Mouse (Mus musculus): ENCODE measurements around the gene Cela3a. TPM values are rescaled to one million over a fixed set of nuclear protein-coding genes. Genes with fewer than 3 reads are reported as not detected.
"Not testable (repeated sequence)": the region's sequence is repeated elsewhere in the genome, so short reads cannot be mapped to it uniquely, and the experiment has no call there.

Cela3a gene
- polyA plus RNA-seq, 1 experiment: not detected

DNA sequence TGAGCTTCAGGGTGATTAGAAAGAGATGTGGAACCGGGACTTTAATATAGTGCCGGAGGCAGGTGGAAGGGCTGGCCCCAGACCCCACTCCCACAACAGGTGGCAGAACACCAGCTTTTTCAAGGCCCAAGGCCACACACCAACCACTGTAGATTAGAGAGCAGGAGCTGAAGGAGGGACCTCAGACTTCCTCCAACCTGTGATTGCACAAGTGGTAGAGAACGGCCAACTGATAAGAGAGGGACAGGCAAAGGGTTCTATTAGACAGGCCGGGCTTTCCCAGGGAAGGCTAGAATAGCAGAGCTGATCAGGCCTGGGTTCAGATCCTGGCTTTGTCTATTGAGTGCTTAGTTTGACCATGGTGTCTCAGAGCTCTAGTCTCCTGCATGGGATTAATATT lies 20.9 kb upstream of the Cela3a start, which contains the start of gene Cela3b:
Gene Cela3b, minus strand, starts transcription at position 39 of the 400 bp plus-strand sequence.
- no peak within 1 kb of the TSS for H3K4me3 ChIP-seq (ENCODE audit: insufficient read depth, low read length)
- H3K4me1 ChIP-seq (ENCODE audit: control insufficient read depth, insufficient read depth, low read length): no peaks in the 10 kb centered on the region
- no peak within 1 kb of the TSS for H3K27ac ChIP-seq (ENCODE audit: insufficient read depth, low read length)
- no peak for TF ChIP-seq CTCF (IDR thresholded peaks at IDR 0.05; ENCODE audit: extremely low read depth, insufficient read depth, low read length)
- no peak for TF ChIP-seq POLR2A (IDR thresholded peaks at IDR 0.05; ENCODE audit: extremely low read depth, insufficient read depth, low read length)

GRCm38 (mm10) chr4:137417712-137418564 lies 8.3 kb upstream of the Cela3a start:
- TF ChIP-seq POLR2A (IDR thresholded peaks at IDR 0.05; ENCODE audit: extremely low read depth, insufficient read depth, low read length) (no peak), CTCF (IDR thresholded peaks at IDR 0.05; ENCODE audit: extremely low read depth, insufficient read depth, low read length) (no peak)
- H3K4me1 ChIP-seq (ENCODE audit: control insufficient read depth, insufficient read depth, low read length): no peaks in the 10 kb centered on the region
- no peak overlapping the region for H3K27ac ChIP-seq (ENCODE audit: insufficient read depth, low read length)
- H3K4me3 ChIP-seq (ENCODE audit: insufficient read depth, low read length): no peak overlapping the region

DNA sequence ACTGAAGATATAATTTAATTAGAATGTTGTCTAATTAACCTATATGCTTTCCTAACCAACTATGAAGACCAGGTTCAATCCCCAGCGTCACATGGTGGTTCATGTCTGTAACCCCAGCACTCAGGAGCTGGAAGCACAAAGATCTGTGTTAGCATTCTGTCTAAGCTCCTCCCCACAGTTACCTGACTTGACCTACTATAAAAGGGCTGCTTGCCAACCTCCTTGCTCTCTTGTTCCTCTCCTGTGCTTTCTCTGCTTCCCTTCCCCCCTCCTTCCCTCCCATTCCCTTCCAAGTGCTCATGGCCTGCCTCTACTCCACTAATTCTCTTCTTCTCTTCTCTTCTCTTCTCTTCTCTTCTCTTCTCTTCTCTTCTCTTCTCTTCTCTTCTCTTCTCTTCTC lies 5.3 kb upstream of the Cela3a start:
- Histone ChIP-seq H3K4me1 (ENCODE audit: control insufficient read depth, insufficient read depth, low read length) (no peaks in the 10 kb centered on the region), H3K27ac (ENCODE audit: insufficient read depth, low read length) (no peak overlapping the region), H3K4me3 (ENCODE audit: insufficient read depth, low read length) (no peak overlapping the region)
- TF ChIP-seq POLR2A (IDR thresholded peaks at IDR 0.05; ENCODE audit: extremely low read depth, insufficient read depth, low read length) (no peak), CTCF (IDR thresholded peaks at IDR 0.05; ENCODE audit: extremely low read depth, insufficient read depth, low read length) (no peak)

DNA sequence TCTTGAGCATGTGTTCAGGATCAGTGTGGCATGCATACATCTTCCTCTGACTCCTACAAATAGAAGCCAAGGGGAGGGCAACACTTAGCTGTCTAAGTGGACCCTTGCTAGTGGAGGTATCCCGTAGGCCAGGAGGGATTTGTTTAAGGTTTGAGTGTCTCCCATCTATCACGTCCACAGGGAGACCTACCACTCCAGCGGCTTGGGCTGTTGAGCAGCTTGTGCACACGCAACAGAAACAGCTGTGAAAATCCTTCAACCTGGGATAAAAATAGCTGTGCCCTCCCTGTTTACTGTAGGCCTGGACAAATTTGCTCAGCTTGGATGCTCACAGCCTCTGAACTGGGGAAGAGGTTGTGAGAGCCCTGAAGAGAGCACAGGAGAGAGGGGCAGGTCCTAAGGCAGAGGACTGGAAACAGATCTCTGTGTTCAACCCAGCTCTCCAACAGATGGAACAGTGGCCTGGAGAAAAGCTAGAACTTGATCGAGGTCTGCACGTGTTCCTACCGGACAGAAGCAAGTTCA lies 2.7 kb upstream of the Cela3a start:
- H3K4me1 ChIP-seq (ENCODE audit: control insufficient read depth, insufficient read depth, low read length); H3K27ac ChIP-seq (ENCODE audit: insufficient read depth, low read length); H3K4me3 ChIP-seq (ENCODE audit: insufficient read depth, low read length): not testable (repeated sequence)

DNA sequence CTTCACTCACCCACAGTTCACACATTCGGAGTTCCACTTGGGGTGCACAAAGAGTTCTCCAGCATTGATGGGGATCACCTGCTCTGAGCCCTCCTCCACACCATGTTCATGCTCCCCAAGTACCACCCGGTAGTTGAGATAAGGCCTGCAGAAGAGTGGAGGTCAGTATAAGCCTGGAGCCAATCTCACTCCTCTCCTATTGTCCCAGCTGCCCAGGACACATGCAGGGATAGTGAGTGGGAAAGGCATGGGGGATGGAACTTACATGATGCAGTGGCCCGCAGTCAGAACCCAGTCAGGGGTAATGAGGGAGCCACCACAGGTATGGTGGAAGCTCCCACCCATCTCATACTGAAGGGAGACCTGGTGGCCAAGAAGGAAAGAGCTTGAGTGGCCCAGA lies 4.0 kb downstream of the Cela3a start:
- Histone ChIP-seq H3K4me1 (ENCODE audit: control insufficient read depth, insufficient read depth, low read length) (no peaks in the 10 kb centered on the region), H3K4me3 (ENCODE audit: insufficient read depth, low read length) (no peak overlapping the region), H3K27ac (ENCODE audit: insufficient read depth, low read length) (no peak overlapping the region)
- TF ChIP-seq CTCF (IDR thresholded peaks at IDR 0.05; ENCODE audit: extremely low read depth, insufficient read depth, low read length): no peak
- TF ChIP-seq POLR2A (IDR thresholded peaks at IDR 0.05; ENCODE audit: extremely low read depth, insufficient read depth, low read length): no peak

- TF ChIP-seq POLR2A (IDR thresholded peaks at IDR 0.05; ENCODE audit: extremely low read depth, insufficient read depth, low read length): no peak
- no peak for TF ChIP-seq CTCF (IDR thresholded peaks at IDR 0.05; ENCODE audit: extremely low read depth, insufficient read depth, low read length)
- no peak overlapping the region for H3K4me3 ChIP-seq (ENCODE audit: insufficient read depth, low read length)
- H3K4me1 ChIP-seq (ENCODE audit: control insufficient read depth, insufficient read depth, low read length): no peaks in the 10 kb centered on the region
- no peak overlapping the region for H3K27ac ChIP-seq (ENCODE audit: insufficient read depth, low read length)
Observed at GRCm38 (mm10) chr4:137396641-137397525, 12.7 kb downstream of the Cela3a start.

DNA sequence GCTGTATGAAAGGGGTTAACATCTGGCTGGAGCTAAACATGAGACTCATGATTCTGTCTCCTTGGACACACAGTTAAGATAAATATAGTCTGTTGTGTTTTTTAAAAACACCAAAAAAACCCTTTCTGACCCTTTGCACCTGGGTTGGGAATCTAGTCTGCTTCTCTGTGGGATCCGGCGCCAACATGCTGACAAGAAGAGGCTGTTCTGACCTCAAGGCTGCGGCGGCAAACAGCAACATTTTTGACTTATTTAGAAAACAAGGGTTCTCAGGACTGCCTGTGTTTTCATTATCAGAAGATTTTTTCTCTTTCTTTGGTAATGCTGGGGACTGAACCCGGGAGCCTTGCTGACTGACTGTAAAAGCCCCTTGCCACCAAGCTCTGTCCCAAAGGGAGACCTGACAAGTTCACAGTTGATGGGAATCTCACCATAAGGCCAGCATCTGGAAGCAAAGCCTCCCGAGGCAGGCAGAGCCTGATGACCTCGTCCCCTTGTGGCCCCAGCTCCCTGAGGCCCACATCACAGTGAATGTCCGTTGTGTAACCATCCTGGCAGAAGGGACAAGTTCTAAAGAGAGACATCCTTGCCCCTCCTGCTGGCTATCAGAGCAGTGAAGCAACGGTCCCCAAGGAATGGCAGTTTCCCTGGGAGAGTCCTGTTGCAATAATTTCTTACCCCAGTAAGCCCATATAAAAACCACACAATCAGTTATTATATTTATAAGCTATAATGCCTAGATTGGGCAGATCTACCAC lies 16.0 kb downstream of the Cela3a start:
- H3K4me1 ChIP-seq (ENCODE audit: control insufficient read depth, insufficient read depth, low read length): peaks cover 2% of the 10 kb centered on the region; the same call in 1 of the 2 replicates
- no peak overlapping the region for H3K27ac ChIP-seq (ENCODE audit: insufficient read depth, low read length)
- no peak overlapping the region for H3K4me3 ChIP-seq (ENCODE audit: insufficient read depth, low read length)
- TF ChIP-seq CTCF (IDR thresholded peaks at IDR 0.05; ENCODE audit: extremely low read depth, insufficient read depth, low read length): no peak
- no peak for TF ChIP-seq POLR2A (IDR thresholded peaks at IDR 0.05; ENCODE audit: extremely low read depth, insufficient read depth, low read length)

- Histone ChIP-seq H3K27ac (ENCODE audit: insufficient read depth, low read length) (no peak overlapping the region), H3K4me1 (ENCODE audit: control insufficient read depth, insufficient read depth, low read length) (peaks cover 2% of the 10 kb centered on the region; the same call in 1 of the 2 replicates), H3K4me3 (ENCODE audit: insufficient read depth, low read length) (no peak overlapping the region)
- TF ChIP-seq POLR2A (IDR thresholded peaks at IDR 0.05; ENCODE audit: extremely low read depth, insufficient read depth, low read length): no peak
Observed at GRCm38 (mm10) chr4:137392874-137393273, 16.7 kb downstream of the Cela3a start.

DNA sequence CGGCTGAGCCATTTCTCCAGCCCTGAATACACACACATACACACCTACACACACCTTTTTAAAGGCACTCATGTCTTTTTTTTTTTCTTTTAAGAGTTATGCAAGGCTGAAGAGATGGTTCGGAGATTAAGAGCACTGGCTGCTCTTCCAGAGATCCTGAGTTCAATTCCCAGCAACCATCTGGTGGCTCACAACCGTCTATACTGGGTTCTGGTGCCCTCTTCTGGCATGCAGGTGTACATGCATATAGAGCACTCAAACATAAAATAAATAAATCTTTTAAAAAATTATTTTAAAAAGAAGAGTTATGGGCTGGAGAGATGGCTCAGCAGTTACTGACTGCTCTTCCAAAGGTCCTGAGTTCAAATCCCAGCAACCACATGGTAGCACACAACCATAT lies 18.3 kb downstream of the Cela3a start:
- no peak for TF ChIP-seq POLR2A (IDR thresholded peaks at IDR 0.05; ENCODE audit: extremely low read depth, insufficient read depth, low read length)
- TF ChIP-seq CTCF (IDR thresholded peaks at IDR 0.05; ENCODE audit: extremely low read depth, insufficient read depth, low read length): 0 out of 2 replicates have a peak, but pooled peaks have one; percentile 12
- no peak overlapping the region for H3K27ac ChIP-seq (ENCODE audit: insufficient read depth, low read length)
- no peak overlapping the region for H3K4me3 ChIP-seq (ENCODE audit: insufficient read depth, low read length)
- H3K4me1 ChIP-seq (ENCODE audit: control insufficient read depth, insufficient read depth, low read length): peaks cover 2% of the 10 kb centered on the region; the same call in 1 of the 2 replicates
